Mouse (Mus musculus): ENCODE measurements around the gene Zfp800.

DNA sequence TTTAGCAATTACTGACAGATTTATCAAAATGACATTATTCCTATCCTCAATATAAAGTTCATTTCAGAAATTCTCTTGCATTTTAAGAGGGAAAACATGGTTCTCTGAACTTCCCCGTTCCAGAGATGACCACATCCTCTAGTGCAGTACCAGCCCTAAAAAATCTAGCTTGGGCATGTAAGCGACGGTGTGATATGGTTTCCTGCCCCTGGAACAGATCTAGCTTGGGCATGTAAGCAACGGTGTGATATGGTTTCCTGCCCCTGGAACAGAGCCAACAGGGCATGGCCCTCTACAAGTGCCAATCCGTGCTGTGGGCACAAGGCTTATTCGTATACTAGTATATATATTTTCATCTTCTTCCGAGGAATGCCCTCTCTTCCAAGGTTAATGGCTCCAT is 75.4 kb downstream of the Zfp800 start:
- TF ChIP-seq CTCF (IDR thresholded peaks at IDR 0.05; ENCODE audit: borderline replicate concordance, insufficient read depth, low read length), result no peak
- TF ChIP-seq POLR2A (IDR thresholded peaks at IDR 0.05; ENCODE audit: low read depth, low read length), result no peak

Measured in embryonic fibroblast, embryonic 13.5 days (primary cell).